Mouse (Mus musculus) CH12.LX (cell line): ENCODE measurements around the gene Scarf2.

Source experiments
- CHD1 ChIP-seq: IDR thresholded peaks from 2 replicates; pipeline ENCODE4 v1.6.1; 2012; ENCODE audit warnings: low read depth, low read length, improper control_type of control experiment, inconsistent platforms
- MXI1 ChIP-seq: IDR thresholded peaks from 2 replicates; pipeline ENCODE4 v1.6.1; 2011; ENCODE audit warnings: mild to moderate bottlenecking, low read depth, low read length, improper control_type of control experiment
- POLR2A ChIP-seq: IDR thresholded peaks from 2 replicates; pipeline ENCODE4 v1.6.1; 2011; ENCODE audit warnings: low read depth, mild to moderate bottlenecking, improper control_type of control experiment, low read length
- SIN3A ChIP-seq: IDR thresholded peaks from 2 replicates; pipeline ENCODE4 v1.6.1; 2012; ENCODE audit warnings: low read length, improper control_type of control experiment, inconsistent platforms

DNA sequence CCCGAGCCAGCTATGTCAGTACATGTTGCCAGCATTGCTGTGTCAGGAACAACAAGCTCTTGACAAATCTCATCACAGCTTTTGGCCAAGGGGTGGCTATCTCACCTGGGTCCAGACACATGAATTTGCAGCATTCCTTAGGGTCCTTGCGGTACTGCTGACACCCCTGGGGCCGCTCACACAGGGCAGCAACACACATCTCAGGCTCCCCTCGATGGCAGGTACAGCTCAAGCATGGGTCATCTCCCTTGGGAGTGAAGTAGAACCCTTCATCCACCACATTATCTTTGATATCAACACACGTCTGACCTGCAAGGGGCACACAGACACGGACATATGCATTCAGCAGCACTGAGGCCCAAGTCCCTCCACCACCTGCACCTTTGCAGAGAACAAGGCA, 52.4 kb downstream of the Scarf2 start:
- no peak for TF ChIP-seq CHD1
- no peak for TF ChIP-seq POLR2A
- no peak for TF ChIP-seq MXI1
- no peak for TF ChIP-seq SIN3A
